Comparison of ENCODE assay signal across 23 mouse cellular contexts in the genomic region with DNA sequence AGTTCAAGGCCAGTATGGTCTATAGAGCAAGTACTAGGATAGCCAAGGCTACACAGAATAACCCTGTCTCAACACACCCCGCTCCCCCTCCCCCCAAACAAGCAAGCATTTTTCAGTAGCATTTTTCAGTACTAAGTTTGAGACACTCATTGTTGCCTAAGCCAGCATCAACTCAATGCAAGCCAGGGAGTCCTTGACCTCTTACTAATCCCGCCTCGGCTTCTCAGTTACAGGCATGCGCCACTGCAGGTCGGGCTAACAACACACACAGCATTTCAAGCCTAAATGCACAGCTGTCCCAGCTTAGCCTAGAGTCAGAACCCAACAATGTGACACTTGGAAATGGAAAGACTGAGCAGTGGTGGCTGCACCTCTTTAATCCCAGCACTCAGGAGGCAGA. TPM values are rescaled to one million over a fixed set of nuclear protein-coding genes. Genes with fewer than 3 reads are reported as not detected.
DNase-seq lines count a peak whose midpoint lies in the region; ATAC-seq and TF ChIP-seq lines count a peak whose summit lies in the region.
"Had no signal": no experiment of that assay in that cellular context is flagged by ENCODE, and none has a peak within 500 bp of the region (broad histone marks: within the 10 kb centered on the region; RNA-seq: fewer than 3 reads in every experiment).

No protein-coding gene starts in this region.

- H3K4me3 ChIP-seq in liver, adult 2 months (ENCODE audit: insufficient read depth, low read depth, low read length): no peak overlapping the region
- H3K4me3 ChIP-seq in liver, postnatal 0 days (ENCODE audit: low read depth, low read length): no peak overlapping the region
- H3K4me3 ChIP-seq in forebrain, embryonic 11.5 days (ENCODE audit: low read depth, low read length): no peak overlapping the region
- H3K4me3 ChIP-seq: embryonic facial prominence, embryonic 13.5 days; embryonic facial prominence, embryonic 15.5 days; erythroblast, embryonic 14.5 days; forebrain, embryonic 10.5 days; forebrain, embryonic 13.5 days; forebrain, embryonic 15.5 days had no signal

- no peak for ATAC-seq in liver, postnatal 0 days
- ATAC-seq in forebrain, embryonic 11.5 days (replicated peaks; ENCODE audit: low FRiP score): no peak
- ATAC-seq: forebrain, embryonic 13.5 days; forebrain, embryonic 15.5 days; forebrain, postnatal 0 days; Patski had no signal

- no peaks in the 10 kb centered on the region for H3K9me3 ChIP-seq in liver, postnatal 0 days (ENCODE audit: low read length)
- no peaks in the 10 kb centered on the region for H3K9me3 ChIP-seq in forebrain, embryonic 11.5 days (ENCODE audit: control insufficient read depth, low read length)
- H3K9me3 ChIP-seq: embryonic facial prominence, embryonic 13.5 days; embryonic facial prominence, embryonic 15.5 days; forebrain, embryonic 13.5 days; forebrain, embryonic 15.5 days; G1E had no signal

- TF ChIP-seq CTCF in liver, adult 2 months (IDR thresholded peaks at IDR 0.05; ENCODE audit: low read depth, low read length): no peak
- TF ChIP-seq CTCF in liver, postnatal 0 days (IDR thresholded peaks at IDR 0.05; ENCODE audit: low read depth): no peak

- no peak for TF ChIP-seq POLR2A in liver, adult 2 months (IDR thresholded peaks at IDR 0.05; ENCODE audit: extremely low read depth, insufficient read depth, low read length)

- H3K9ac ChIP-seq in liver, adult 2 months (ENCODE audit: low read depth, low read length): no peak overlapping the region
- H3K9ac ChIP-seq in liver, postnatal 0 days (replicated peaks): no peak overlapping the region
- no peak overlapping the region for H3K9ac ChIP-seq in forebrain, embryonic 11.5 days (ENCODE audit: low read length)
- H3K9ac ChIP-seq: embryonic facial prominence, embryonic 13.5 days; embryonic facial prominence, embryonic 15.5 days; forebrain, embryonic 13.5 days; forebrain, embryonic 15.5 days; forebrain, postnatal 0 days had no signal

- 0 out of 2 replicates have a peak overlapping the region, but pooled peaks have one; percentile 19 for H3K27ac ChIP-seq in liver, adult 2 months (replicated peaks; ENCODE audit: insufficient read depth, low read depth, low read length)
- no peak overlapping the region for H3K27ac ChIP-seq in liver, postnatal 0 days (ENCODE audit: low read depth)
- no peak overlapping the region for H3K27ac ChIP-seq in forebrain, embryonic 11.5 days (ENCODE audit: low read depth, low read length)
- H3K27ac ChIP-seq: embryonic facial prominence, embryonic 13.5 days; embryonic facial prominence, embryonic 15.5 days; forebrain, embryonic 10.5 days; forebrain, embryonic 13.5 days had no signal

- H3K4me2 ChIP-seq in liver, postnatal 0 days (ENCODE audit: low read depth, low read length): no peak overlapping the region
- no peak overlapping the region for H3K4me2 ChIP-seq in forebrain, embryonic 11.5 days (ENCODE audit: low read depth, low read length, severe bottlenecking)
- H3K4me2 ChIP-seq: embryonic facial prominence, embryonic 13.5 days; embryonic facial prominence, embryonic 15.5 days; forebrain, embryonic 13.5 days; forebrain, embryonic 15.5 days had no signal

- H3K4me1 ChIP-seq in liver, adult 2 months (ENCODE audit: control insufficient read depth, insufficient read depth, low read length): peaks cover 28% of the 10 kb centered on the region
- peaks cover 7% of the 10 kb centered on the region for H3K4me1 ChIP-seq in liver, postnatal 0 days (ENCODE audit: insufficient read depth)
- no peaks in the 10 kb centered on the region for H3K4me1 ChIP-seq in forebrain, embryonic 11.5 days (replicated peaks; ENCODE audit: control insufficient read depth, insufficient read depth, low read length)
- H3K4me1 ChIP-seq: forebrain, embryonic 10.5 days had no signal

- peaks cover 45% of the 10 kb centered on the region for H3K79me2 ChIP-seq in liver, adult 2 months (ENCODE audit: control insufficient read depth, insufficient read depth, low read length)

- TF ChIP-seq EP300 in liver, postnatal 0 days (IDR thresholded peaks at IDR 0.05; ENCODE audit: low read depth): no peak

- 43% methylated on average over 5 of the region's 5 CpGs for WGBS in liver, adult 2 months
- 91% methylated on average over 5 of the region's 5 CpGs for WGBS in liver, postnatal 0 days (ENCODE audit: insufficient replicate concordance)
- 93% methylated on average over 5 of the region's 5 CpGs for WGBS in forebrain, embryonic 11.5 days

- peak; percentile 24 for DNase-seq in adrenal gland, postnatal 25 days
- no peak for DNase-seq in adrenal gland, adult 8-10 months
- peak; percentile 71 for DNase-seq in liver, adult 2 months (ENCODE audit: extremely low read depth, low read depth, low spot score)
- no peak for DNase-seq in liver, postnatal 0 days
- DNase-seq in R1 (ENCODE audit: low read depth, low spot score): peak; percentile 46
- no peak for DNase-seq in forebrain, embryonic 11.5 days (ENCODE audit: low spot score)
- DNase-seq in heart, postnatal 4 days: no peak
- DNase-seq: adrenal gland, postnatal 14 days; cerebellum, adult 11 months; cerebellum, adult 2 months; cerebellum, adult 9-10 months; cerebellum, postnatal 14 days; cerebellum, postnatal 36 days; embryo, embryonic 11 days; forebrain, postnatal 0 days had no signal

- H3K36me3 ChIP-seq in liver, adult 2 months (ENCODE audit: control insufficient read depth, insufficient read depth, low read length): no peaks in the 10 kb centered on the region
- H3K36me3 ChIP-seq in liver, postnatal 0 days (replicated peaks; ENCODE audit: insufficient read depth, low read length): peaks cover 29% of the 10 kb centered on the region
- H3K36me3 ChIP-seq in forebrain, embryonic 11.5 days (ENCODE audit: control insufficient read depth, insufficient read depth, low read length): no peaks in the 10 kb centered on the region; the same call in 1 of the 2 replicates

- no peaks in the 10 kb centered on the region for H3K27me3 ChIP-seq in liver, adult 2 months (ENCODE audit: control insufficient read depth, insufficient read depth, low read length)
- H3K27me3 ChIP-seq in liver, postnatal 0 days (ENCODE audit: insufficient read depth, low read length): no peaks in the 10 kb centered on the region
- no peaks in the 10 kb centered on the region for H3K27me3 ChIP-seq in forebrain, embryonic 11.5 days (ENCODE audit: control insufficient read depth, insufficient read depth, low read length)
- H3K27me3 ChIP-seq: embryonic facial prominence, embryonic 13.5 days; embryonic facial prominence, embryonic 15.5 days; forebrain, embryonic 13.5 days; forebrain, embryonic 15.5 days; Patski had no signal

RNA-seq across cellular contexts. Expression of a gene that starts 25.1 kb away (rescaled TPM):
- total RNA-seq in adrenal gland, postnatal 25 days (2021): 109 and 166 TPM in 2 replicates
- 100 to 1,000 TPM; 136 to 165 (median 160) TPM for total RNA-seq in adrenal gland, adult 8-10 months (2022)
- 14.7 and 17.3 TPM in 2 replicates for total RNA-seq in liver, adult 2 months (2014; rRNA removed)
- 27.7 and 28.4 TPM in 2 replicates for polyA plus RNA-seq in liver, adult 2 months (2012; rRNA removed)
- polyA plus RNA-seq in liver, postnatal 0 days (2015; fragmentation: Nextera tagmentation; extraction: Ambion mirVana): 40.4 and 45.6 TPM in 2 replicates
- 63.0 and 71.4 TPM in 2 replicates for polyA plus RNA-seq in forebrain, embryonic 11.5 days (2014; fragmentation: Nextera tagmentation; extraction: Ambion mirVana)
- total RNA-seq in heart, postnatal 4 days (2021): 100 to 1,000 TPM; 119 to 134 TPM

RNA-seq across cellular contexts. Expression of a gene that starts 55.2 kb away (rescaled TPM):
- total RNA-seq in adrenal gland, postnatal 25 days (2021): 107 and 114 TPM in 2 replicates
- total RNA-seq in adrenal gland, adult 8-10 months (2022): 10 to 100 TPM; 59.5 to 94.1 (median 91.2) TPM
- 8.9 and 14.5 TPM in 2 replicates for total RNA-seq in liver, adult 2 months (2014; rRNA removed)
- polyA plus RNA-seq in liver, adult 2 months (2012; rRNA removed): 19.5 and 21.3 TPM in 2 replicates
- polyA plus RNA-seq in liver, postnatal 0 days (2015; fragmentation: Nextera tagmentation; extraction: Ambion mirVana): 6.1 and 6.9 TPM in 2 replicates
- polyA plus RNA-seq in forebrain, embryonic 11.5 days (2014; fragmentation: Nextera tagmentation; extraction: Ambion mirVana): 26.4 and 27.7 TPM in 2 replicates
- total RNA-seq in heart, postnatal 4 days (2021): 10 to 100 TPM; 27.6 to 30.7 TPM

Comparison
In these comparisons a context has a peak if more than half of its experiments do, and no peak if none do; other contexts are left out.
1. DNase-seq: peak in adrenal gland, postnatal 25 days (single experiment), liver, adult 2 months (single experiment) and R1 (single experiment); none in adrenal gland, adult 8-10 months (single experiment), liver, postnatal 0 days (single experiment), forebrain, embryonic 11.5 days (single experiment) and heart, postnatal 4 days (single experiment).